Mouse (Mus musculus) layer of hippocampus, adult 18-20 months (tissue): ENCODE data around the gene Tbc1d8. TPM values are rescaled to one million over a fixed set of nuclear protein-coding genes. Genes with fewer than 3 reads are reported as not detected.

Experiments
- total RNA-seq, 2 experiments: library from RNA; stranded (reverse); gene quantifications; 2 replicates each; pipeline ENCODE4 v1.2.3; 2021

Tbc1d8 gene
- total RNA-seq, 2 experiments from 2014 or later = 8.8 to 12.4 TPM

Other genes with a start within 250 kb of the Tbc1d8 start
- 100 to 1,000 TPM; 514 to 526 TPM for gene Rpl31, start 110.9 kb downstream of the Tbc1d8 start, total RNA-seq
- 10 to 100 TPM; 22.7 to 22.9 TPM for gene Cnot11, start 56.2 kb upstream of the Tbc1d8 start, total RNA-seq
- gene Rnf149, start 98.7 kb upstream of the Tbc1d8 start, total RNA-seq = 10 to 100 TPM; 32.1 to 35.4 TPM
- 100 to 1,000 TPM; 104 to 105 TPM for gene Creg2, start 172.7 kb upstream of the Tbc1d8 start, total RNA-seq
- gene Rfx8, start 242.2 kb upstream of the Tbc1d8 start, total RNA-seq = under 1 TPM; 0.15 to 0.20 TPM